Mouse (Mus musculus) ES-Bruce4 (cell line): ENCODE data around the gene Slc22a23. TPM values are rescaled to one million over a fixed set of nuclear protein-coding genes. Genes with fewer than 3 reads are reported as not detected.

ENCODE experiments used
- H3K27ac ChIP-seq: 2 replicates; pipeline ENCODE4 v1.5.1; 2012; ENCODE audit warnings: low read length, inconsistent platforms; ENCODE audit not compliant: insufficient read depth
- H3K27me3 ChIP-seq: 2 replicates; pipeline ENCODE4 v1.6.1; 2012; ENCODE audit warnings: mild to moderate bottlenecking, low read length, inconsistent platforms; ENCODE audit not compliant: control insufficient read depth, poor library complexity, insufficient read depth, severe bottlenecking
- H3K36me3 ChIP-seq: 2 replicates; pipeline ENCODE4 v1.6.1; 2012; ENCODE audit warnings: inconsistent platforms, mild to moderate bottlenecking, low read length, moderate library complexity; ENCODE audit not compliant: control insufficient read depth, poor library complexity, insufficient read depth, severe bottlenecking
- H3K4me1 ChIP-seq: one replicate; pipeline ENCODE4 v1.8.1; 2011; ENCODE audit warnings: low read length; ENCODE audit not compliant: control insufficient read depth, insufficient read depth
- H3K4me3 ChIP-seq: 2 replicates; pipeline ENCODE4 v1.5.1; 2011; ENCODE audit warnings: low read depth, mild to moderate bottlenecking, low read length
- H3K9ac ChIP-seq: 2 replicates; pipeline ENCODE4 v1.6.1; 2012; ENCODE audit warnings: low read depth, mild to moderate bottlenecking, inconsistent platforms; ENCODE audit not compliant: poor library complexity, severe bottlenecking
- H3K9me3 ChIP-seq: replicated peaks from 2 replicates; pipeline ENCODE4 v1.6.1; 2012; ENCODE audit warnings: mild to moderate bottlenecking, low read length, inconsistent platforms; ENCODE audit not compliant: control insufficient read depth, poor library complexity, insufficient read depth, severe bottlenecking
- CTCF ChIP-seq: IDR thresholded peaks from one replicate; pipeline ENCODE4 v1.8.1; 2011; ENCODE audit warnings: low read depth, low read length
- EP300 ChIP-seq: IDR thresholded peaks from 2 replicates; pipeline ENCODE4 v1.6.1; 2011; ENCODE audit warnings: low read depth, low read length; ENCODE audit not compliant: insufficient read depth
- POLR2A ChIP-seq: IDR thresholded peaks from one replicate; pipeline ENCODE4 v1.8.1; 2011; ENCODE audit warnings: low read length; ENCODE audit not compliant: insufficient read depth
- polyA plus RNA-seq: library from polyadenylated mRNA; stranded (reverse); fragments of >200 nt; gene quantifications from 2 replicates; pipeline ENCODE4 v1.2.4, GENCODE M21; 2011; ENCODE audit warnings: low read depth; ENCODE audit not compliant: missing spikeins, insufficient read depth, insufficient read length

The Slc22a23 gene
- polyA plus RNA-seq, 1 experiment: 18.4 TPM

DNA sequence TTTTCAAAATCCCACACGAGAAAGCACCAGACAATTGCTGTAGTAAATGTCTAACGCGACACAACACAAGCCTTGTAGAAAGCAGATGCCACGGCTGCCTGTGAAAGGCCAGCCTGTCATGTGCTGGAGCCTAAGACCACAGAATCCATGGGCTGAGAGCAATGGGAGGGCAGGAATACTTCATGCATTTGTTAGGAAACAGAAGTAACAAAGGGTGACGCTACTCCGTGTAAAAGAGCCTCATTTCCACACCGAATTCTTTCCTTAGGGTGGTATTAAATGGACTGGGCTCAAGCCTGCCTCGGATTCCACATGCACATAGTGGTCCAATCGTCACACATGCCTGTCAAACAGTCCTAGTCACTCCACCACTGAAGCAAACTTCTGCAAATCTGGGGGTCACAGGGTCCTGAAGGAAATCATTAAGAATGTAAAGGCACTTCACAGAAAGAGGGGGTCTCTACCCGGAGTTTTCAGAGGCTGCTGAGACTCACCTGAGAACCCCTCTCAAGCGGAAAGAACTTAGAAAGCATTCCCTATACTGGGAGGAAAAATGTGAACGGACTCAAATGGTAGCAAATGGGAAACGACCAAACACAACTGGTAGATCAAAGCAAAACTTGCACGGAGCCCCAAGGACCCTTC lies 106.2 kb downstream of the Slc22a23 start:
- Histone ChIP-seq H3K9me3 (no peaks in the 10 kb centered on the region), H3K27me3 (no peaks in the 10 kb centered on the region), H3K9ac (no peak overlapping the region), H3K36me3 (no peaks in the 10 kb centered on the region), H3K4me1 (peaks cover 10% of the 10 kb centered on the region), H3K27ac (0 out of 2 replicates have a peak overlapping the region, but pooled peaks have one; percentile 2), H3K4me3 (no peak overlapping the region)
- no peak for TF ChIP-seq EP300
- no peak for TF ChIP-seq CTCF
- TF ChIP-seq POLR2A: no peak

DNA sequence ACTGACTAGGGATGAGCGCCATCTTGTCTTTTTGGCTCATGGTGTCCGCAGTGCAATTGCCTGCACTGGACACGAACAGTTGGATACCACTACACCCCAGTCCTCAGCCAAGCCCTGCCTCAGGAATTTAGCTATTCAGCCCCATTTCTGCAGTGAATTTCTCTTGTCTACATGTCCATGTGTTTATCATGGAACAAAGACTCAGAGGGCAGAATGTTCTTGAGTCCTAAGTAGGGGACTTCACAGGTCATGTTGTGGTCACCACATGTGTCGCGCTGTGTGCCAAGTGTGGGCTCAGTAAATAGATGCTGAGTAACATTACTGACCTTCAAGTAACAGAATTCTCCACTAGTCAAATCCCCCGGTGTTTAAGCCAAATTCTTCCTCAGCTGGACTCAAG lies 109.9 kb downstream of the Slc22a23 start:
- TF ChIP-seq EP300 (no peak), POLR2A (no peak), CTCF (no peak)
- H3K9ac ChIP-seq: no peak overlapping the region
- no peak overlapping the region for H3K27ac ChIP-seq
- H3K9me3 ChIP-seq: no peaks in the 10 kb centered on the region
- no peaks in the 10 kb centered on the region for H3K36me3 ChIP-seq
- H3K27me3 ChIP-seq: no peaks in the 10 kb centered on the region
- H3K4me1 ChIP-seq: peaks cover 5% of the 10 kb centered on the region
- H3K4me3 ChIP-seq: no peak overlapping the region

DNA sequence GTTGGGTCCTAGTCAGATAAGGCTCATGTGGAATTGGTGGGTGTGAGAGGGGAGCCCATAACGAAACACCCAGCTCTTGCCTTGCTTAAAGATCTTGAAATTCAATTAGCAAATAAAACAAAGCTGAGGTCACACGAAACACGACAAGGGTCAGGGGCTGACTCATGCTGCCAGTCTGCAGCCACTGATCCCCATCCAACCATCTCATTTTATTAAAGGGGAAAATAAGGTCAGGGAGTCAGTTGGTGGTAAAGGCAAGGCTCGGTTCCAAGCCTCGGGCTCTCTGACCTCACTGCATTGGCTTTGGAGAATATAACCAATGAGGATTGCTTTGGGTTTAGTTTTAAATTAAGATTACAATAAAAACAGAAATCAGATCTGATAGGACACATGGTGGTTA lies 110.5 kb downstream of the Slc22a23 start:
- TF ChIP-seq POLR2A (no peak), EP300 (no peak), CTCF (no peak)
- Histone ChIP-seq H3K36me3 (no peaks in the 10 kb centered on the region), H3K9me3 (no peaks in the 10 kb centered on the region), H3K27ac (no peak overlapping the region), H3K9ac (no peak overlapping the region), H3K4me3 (no peak overlapping the region), H3K27me3 (no peaks in the 10 kb centered on the region), H3K4me1 (peaks cover 4% of the 10 kb centered on the region)

DNA sequence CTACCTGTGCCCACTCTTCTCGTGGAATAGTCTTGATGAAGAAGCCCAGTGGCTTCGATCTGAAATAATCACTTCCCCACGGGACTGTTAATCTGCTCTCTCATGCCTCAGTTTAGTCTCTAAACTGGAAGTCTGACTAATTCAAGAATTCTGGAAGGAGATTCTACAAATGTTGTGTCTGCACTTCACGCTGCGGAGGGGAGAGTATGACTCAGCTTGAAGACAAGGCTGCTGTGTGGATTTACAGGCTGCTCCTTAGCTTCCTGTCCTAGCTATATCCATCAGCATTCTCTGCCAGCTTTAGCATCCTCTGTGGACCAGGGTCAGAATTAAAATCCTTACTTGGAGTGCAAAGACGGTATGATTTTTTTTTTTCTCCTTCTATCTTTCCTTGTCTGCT lies 112.0 kb downstream of the Slc22a23 start:
- no peaks in the 10 kb centered on the region for H3K36me3 ChIP-seq
- TF ChIP-seq EP300 (no peak), POLR2A (no peak), CTCF (no peak)
- H3K4me1 ChIP-seq: peaks cover 2% of the 10 kb centered on the region
- H3K27me3 ChIP-seq: no peaks in the 10 kb centered on the region
- no peak overlapping the region for H3K4me3 ChIP-seq
- H3K9me3 ChIP-seq: no peaks in the 10 kb centered on the region
- no peak overlapping the region for H3K27ac ChIP-seq
- H3K9ac ChIP-seq: no peak overlapping the region

DNA sequence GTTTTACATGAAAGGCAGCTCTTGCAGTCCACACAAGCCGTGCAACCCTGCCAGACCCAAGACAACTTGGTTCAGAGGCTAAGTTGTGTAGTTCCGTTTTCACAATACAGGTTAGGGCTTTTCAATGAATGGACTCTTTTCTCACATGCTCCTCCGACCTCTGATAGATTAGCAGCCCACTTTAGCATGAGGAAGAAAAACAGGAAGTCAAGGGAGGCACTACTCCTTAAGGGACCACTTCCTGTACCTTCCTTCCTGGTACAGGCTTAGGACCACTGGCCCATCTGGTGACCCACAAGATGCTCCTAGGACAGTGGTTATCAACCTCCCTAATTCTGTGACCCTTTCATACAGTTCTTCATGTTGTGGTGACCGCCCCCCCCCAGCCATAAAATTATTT lies 116.1 kb downstream of the Slc22a23 start:
- no peaks in the 10 kb centered on the region for H3K9me3 ChIP-seq
- H3K4me1 ChIP-seq: no peaks in the 10 kb centered on the region
- H3K4me3 ChIP-seq: no peak overlapping the region
- H3K27ac ChIP-seq: no peak overlapping the region
- no peaks in the 10 kb centered on the region for H3K27me3 ChIP-seq
- H3K36me3 ChIP-seq: no peaks in the 10 kb centered on the region
- H3K9ac ChIP-seq: no peak overlapping the region
- TF ChIP-seq CTCF: no peak
- TF ChIP-seq EP300: no peak
- no peak for TF ChIP-seq POLR2A

DNA sequence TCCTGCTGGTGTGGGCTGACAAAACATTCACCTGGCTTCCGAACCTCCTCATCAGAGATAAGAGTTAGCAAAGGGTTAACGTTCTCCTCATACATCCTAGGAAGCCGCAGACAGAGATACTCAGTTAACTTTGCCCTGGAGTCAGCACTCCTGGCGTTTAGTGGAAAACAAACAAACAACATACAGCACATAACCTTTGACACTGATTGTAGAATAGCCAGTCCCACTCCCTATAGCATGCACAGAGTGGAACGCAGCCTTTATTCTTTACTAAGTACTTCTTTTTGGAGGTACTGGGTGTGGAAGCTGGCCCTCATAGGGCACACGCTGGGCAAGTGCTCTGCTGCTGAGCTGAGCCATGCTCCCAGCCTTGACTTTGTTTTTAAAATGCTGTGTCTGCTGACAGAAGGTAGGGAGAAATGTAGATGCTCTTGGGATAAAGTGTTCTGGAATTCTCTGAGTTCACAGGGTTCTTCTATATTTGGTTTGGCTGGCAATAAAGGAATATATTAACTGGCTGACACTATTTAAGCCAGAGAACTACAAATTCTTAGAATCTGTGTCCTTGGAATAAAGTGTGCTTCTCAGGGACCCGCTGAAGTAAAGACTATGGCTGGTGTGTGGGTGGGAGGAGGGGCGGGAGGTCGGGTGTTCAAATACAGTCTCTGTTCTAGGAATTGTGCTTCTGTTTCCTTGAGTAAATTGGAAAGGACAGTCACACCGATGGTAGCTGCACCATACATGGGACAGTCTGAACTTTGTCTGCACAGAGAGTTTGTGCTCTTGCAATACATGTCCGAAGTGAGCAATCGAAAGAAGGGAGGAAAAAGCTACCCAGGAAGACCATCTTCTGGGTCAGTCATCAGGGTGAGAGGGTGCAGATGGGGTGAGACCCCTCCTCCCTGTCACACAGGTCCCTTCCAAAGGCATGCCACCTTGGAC lies 117.0 kb downstream of the Slc22a23 start:
- Histone ChIP-seq H3K27ac (no peak overlapping the region), H3K27me3 (no peaks in the 10 kb centered on the region), H3K4me3 (no peak overlapping the region), H3K9ac (no peak overlapping the region), H3K9me3 (no peaks in the 10 kb centered on the region), H3K4me1 (no peaks in the 10 kb centered on the region), H3K36me3 (no peaks in the 10 kb centered on the region)
- no peak for TF ChIP-seq EP300
